Mouse (Mus musculus) CD4-positive, CD25-positive, alpha-beta regulatory T cell, adult 4 months (primary cell): ENCODE results near the gene Ephx4. TPM values are rescaled to one million over a fixed set of nuclear protein-coding genes. Genes with fewer than 3 reads are reported as not detected.

Experiments
- ATAC-seq: one replicate; pipeline ENCODE4 v1.8.0; 2017
- polyA plus RNA-seq, 2 experiments: library from polyadenylated mRNA; unstranded; fragments of 100-300 nt; shearing (Covaris generic); gene quantifications; one replicate each; pipeline ENCODE4 v1.2.1; 2017

The Ephx4 gene
- polyA plus RNA-seq, 2 experiments from 2014 or later: 0.42 TPM; not detected in 1

GRCm38 (mm10) chr5:107434001-107434400 is 31.5 kb downstream of the Ephx4 start:
- no peak for ATAC-seq

- no peak for ATAC-seq
These were observed 33.6 kb downstream of the Ephx4 start for GRCm38 (mm10) chr5:107436185-107436584.

- no peak for ATAC-seq
These were observed 34.2 kb downstream of the Ephx4 start for GRCm38 (mm10) chr5:107436587-107437209.

GRCm38 (mm10) chr5:107437464-107438281 is 35.1 kb downstream of the Ephx4 start, which contains the start of gene Btbd8:
Btbd8 (plus strand) TSS chr5:107437997.
- ATAC-seq: peak; percentile 91

GRCm38 (mm10) chr5:107438353-107438752 is 35.8 kb downstream of the Ephx4 start:
- ATAC-seq: no peak

- ATAC-seq: no peak
These were observed 39.3 kb downstream of the Ephx4 start for GRCm38 (mm10) chr5:107441881-107442280.

GRCm38 (mm10) chr5:107444251-107444650 is 41.7 kb downstream of the Ephx4 start:
- no peak for ATAC-seq

GRCm38 (mm10) chr5:107447977-107448376 is 45.4 kb downstream of the Ephx4 start:
- ATAC-seq: no peak

GRCm38 (mm10) chr5:107448784-107449183 is 46.2 kb downstream of the Ephx4 start:
- no peak for ATAC-seq

- no peak for ATAC-seq
These were observed 47.1 kb downstream of the Ephx4 start for GRCm38 (mm10) chr5:107449620-107450019.

- ATAC-seq: no peak
These were observed 47.8 kb downstream of the Ephx4 start for GRCm38 (mm10) chr5:107450299-107450698.

GRCm38 (mm10) chr5:107462147-107463076 is 59.9 kb downstream of the Ephx4 start:
- ATAC-seq: no peak

- no peak for ATAC-seq
These were observed 64.0 kb downstream of the Ephx4 start for GRCm38 (mm10) chr5:107466501-107466900.

GRCm38 (mm10) chr5:107467098-107467497 is 64.6 kb downstream of the Ephx4 start:
- no peak for ATAC-seq

- no peak for ATAC-seq
These were observed 68.2 kb downstream of the Ephx4 start for GRCm38 (mm10) chr5:107470600-107471329.

Other genes with a start within 250 kb of the Ephx4 start
- 1 to 10 TPM; 4.4 to 7.8 TPM for gene Tgfbr3, start 113.1 kb upstream of the Ephx4 start, polyA plus RNA-seq
- gene Brdt, start 71.6 kb upstream of the Ephx4 start, polyA plus RNA-seq: 1 to 10 TPM in 1 of 2 experiments, under 1 TPM in 1; 0.91 to 1.3 TPM
- gene Lpcat2b, start 28.8 kb downstream of the Ephx4 start, polyA plus RNA-seq: not detected
- 1 to 10 TPM; 8.9 to 9.7 TPM for gene Btbd8, start 35.3 kb downstream of the Ephx4 start, polyA plus RNA-seq
- gene Gm42669, start 104.9 kb downstream of the Ephx4 start, polyA plus RNA-seq: 1 to 10 TPM; 1.0 to 1.3 TPM
- under 1 TPM; 0.14 to 0.47 TPM for gene 1700028K03Rik, start 132.0 kb downstream of the Ephx4 start, polyA plus RNA-seq
- 10 to 100 TPM; 37.7 to 52.2 TPM for gene Rpap2, start 194.6 kb downstream of the Ephx4 start, polyA plus RNA-seq
- 10 to 100 TPM; 28.2 to 36.6 TPM for gene Glmn, start 195.2 kb downstream of the Ephx4 start, polyA plus RNA-seq